Mouse (Mus musculus) ES-Bruce4 (cell line): ENCODE measurements at regions not wholly inside any gene's neighbourhood (a gene's known extent, or its start where the extent isn't known, plus 50 kb on each side); places are given as distances from the start of the nearest gene placed in this dataset.

Experiments used
- H3K27ac ChIP-seq: 2 replicates; pipeline ENCODE4 v1.5.1; 2012; ENCODE audit warnings: low read length, inconsistent platforms; ENCODE audit not compliant: insufficient read depth
- H3K27me3 ChIP-seq: 2 replicates; pipeline ENCODE4 v1.6.1; 2012; ENCODE audit warnings: mild to moderate bottlenecking, low read length, inconsistent platforms; ENCODE audit not compliant: control insufficient read depth, poor library complexity, insufficient read depth, severe bottlenecking
- H3K36me3 ChIP-seq: 2 replicates; pipeline ENCODE4 v1.6.1; 2012; ENCODE audit warnings: inconsistent platforms, mild to moderate bottlenecking, low read length, moderate library complexity; ENCODE audit not compliant: control insufficient read depth, poor library complexity, insufficient read depth, severe bottlenecking
- H3K4me1 ChIP-seq: one replicate; pipeline ENCODE4 v1.8.1; 2011; ENCODE audit warnings: low read length; ENCODE audit not compliant: control insufficient read depth, insufficient read depth
- H3K4me3 ChIP-seq: 2 replicates; pipeline ENCODE4 v1.5.1; 2011; ENCODE audit warnings: low read depth, mild to moderate bottlenecking, low read length
- H3K9ac ChIP-seq: 2 replicates; pipeline ENCODE4 v1.6.1; 2012; ENCODE audit warnings: low read depth, mild to moderate bottlenecking, inconsistent platforms; ENCODE audit not compliant: poor library complexity, severe bottlenecking
- H3K9me3 ChIP-seq: replicated peaks from 2 replicates; pipeline ENCODE4 v1.6.1; 2012; ENCODE audit warnings: mild to moderate bottlenecking, low read length, inconsistent platforms; ENCODE audit not compliant: control insufficient read depth, poor library complexity, insufficient read depth, severe bottlenecking
- CTCF ChIP-seq: IDR thresholded peaks from one replicate; pipeline ENCODE4 v1.8.1; 2011; ENCODE audit warnings: low read depth, low read length
- EP300 ChIP-seq: IDR thresholded peaks from 2 replicates; pipeline ENCODE4 v1.6.1; 2011; ENCODE audit warnings: low read depth, low read length; ENCODE audit not compliant: insufficient read depth
- POLR2A ChIP-seq: IDR thresholded peaks from one replicate; pipeline ENCODE4 v1.8.1; 2011; ENCODE audit warnings: low read length; ENCODE audit not compliant: insufficient read depth

DNA sequence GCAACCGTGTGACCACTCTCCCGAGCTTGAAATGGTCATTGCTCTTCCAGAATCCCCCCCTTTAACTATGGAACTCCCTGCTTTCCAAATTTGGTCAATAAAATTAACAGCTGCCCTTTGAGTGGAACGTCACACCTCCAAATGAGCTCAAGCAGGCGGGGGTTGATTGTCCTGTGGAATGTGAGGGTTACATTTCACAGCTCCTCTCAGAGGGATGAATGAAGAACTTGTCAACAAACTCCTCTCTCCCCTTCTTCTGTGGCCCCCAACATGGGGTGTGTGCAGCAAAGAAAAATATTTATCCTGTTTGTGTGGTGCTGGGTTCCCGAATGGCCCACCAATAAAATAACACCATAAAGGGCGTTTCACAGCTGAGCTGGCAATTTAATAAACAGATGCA lies 344.8 kb upstream of the Sall1 start:
- Histone ChIP-seq H3K9ac (no peak overlapping the region), H3K27ac (no peak overlapping the region), H3K27me3 (no peaks in the 10 kb centered on the region), H3K36me3 (no peaks in the 10 kb centered on the region), H3K4me1 (no peaks in the 10 kb centered on the region), H3K9me3 (0 out of 2 replicates have a peak, but pooled peaks cover 3% of the 10 kb centered on the region), H3K4me3 (no peak overlapping the region)
- TF ChIP-seq CTCF (no peak), POLR2A (no peak), EP300 (no peak)

DNA sequence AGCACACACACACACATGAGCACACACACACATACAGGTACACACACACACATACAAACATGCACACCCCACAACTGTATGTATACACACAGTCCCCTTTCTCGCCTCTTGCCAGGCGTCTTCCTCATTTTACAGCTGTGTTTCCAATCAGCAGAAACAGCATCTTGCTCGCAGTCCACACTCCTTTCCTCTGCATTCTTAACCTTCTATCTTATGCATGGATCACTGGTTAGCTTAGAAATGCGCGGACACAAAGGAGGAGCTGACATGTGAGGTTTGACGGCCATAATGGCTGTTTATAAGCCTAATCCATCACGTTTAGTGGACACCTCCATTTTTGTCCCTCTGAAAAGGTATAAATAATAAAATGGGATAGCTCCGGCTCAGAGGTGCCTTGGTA lies 343.3 kb upstream of the Sall1 start:
- H3K4me1 ChIP-seq: no peaks in the 10 kb centered on the region
- peaks cover 3% of the 10 kb centered on the region; the same call in 1 of the 2 replicates for H3K9me3 ChIP-seq
- H3K4me3 ChIP-seq: no peak overlapping the region
- no peak overlapping the region for H3K27ac ChIP-seq
- no peaks in the 10 kb centered on the region for H3K27me3 ChIP-seq
- H3K9ac ChIP-seq: no peak overlapping the region
- TF ChIP-seq CTCF (no peak), EP300 (no peak), POLR2A (no peak)
- H3K36me3 ChIP-seq: no peaks in the 10 kb centered on the region

GRCm38 (mm10) chr8:89385028-89385427 lies 341.1 kb upstream of the Sall1 start:
- Histone ChIP-seq H3K9ac (no peak overlapping the region), H3K27ac (no peak overlapping the region), H3K9me3 (peaks cover 3% of the 10 kb centered on the region; the same call in 1 of the 2 replicates), H3K4me1 (no peaks in the 10 kb centered on the region), H3K36me3 (no peaks in the 10 kb centered on the region), H3K4me3 (no peak overlapping the region), H3K27me3 (no peaks in the 10 kb centered on the region)
- TF ChIP-seq EP300 (no peak), CTCF (no peak), POLR2A (no peak)

DNA sequence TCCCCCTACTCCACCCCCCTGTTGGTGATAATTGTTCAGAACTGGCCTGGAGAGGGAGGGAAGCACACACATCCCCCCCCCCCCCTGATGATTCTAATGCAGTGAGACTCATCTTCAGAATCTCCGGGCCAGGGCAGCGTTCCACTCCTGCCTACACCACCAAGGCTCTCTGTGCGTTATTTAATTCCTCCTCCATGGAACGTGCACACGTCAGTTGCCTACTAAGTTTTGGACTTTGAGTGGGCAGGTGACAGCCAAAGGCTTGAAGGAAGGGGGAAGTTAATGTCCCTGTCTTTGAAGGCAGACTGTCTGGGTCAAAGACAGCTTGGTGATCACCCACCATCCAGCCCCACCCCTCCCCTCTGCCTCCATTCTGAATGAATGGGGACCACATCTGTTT lies 339.8 kb upstream of the Sall1 start:
- no peaks in the 10 kb centered on the region for H3K27me3 ChIP-seq
- TF ChIP-seq POLR2A (no peak), CTCF (no peak), EP300 (no peak)
- H3K36me3 ChIP-seq: no peaks in the 10 kb centered on the region
- H3K4me3 ChIP-seq: no peak overlapping the region
- H3K9ac ChIP-seq: no peak overlapping the region
- H3K4me1 ChIP-seq: no peaks in the 10 kb centered on the region
- peaks cover 3% of the 10 kb centered on the region; the same call in 1 of the 2 replicates for H3K9me3 ChIP-seq
- H3K27ac ChIP-seq: no peak overlapping the region

DNA sequence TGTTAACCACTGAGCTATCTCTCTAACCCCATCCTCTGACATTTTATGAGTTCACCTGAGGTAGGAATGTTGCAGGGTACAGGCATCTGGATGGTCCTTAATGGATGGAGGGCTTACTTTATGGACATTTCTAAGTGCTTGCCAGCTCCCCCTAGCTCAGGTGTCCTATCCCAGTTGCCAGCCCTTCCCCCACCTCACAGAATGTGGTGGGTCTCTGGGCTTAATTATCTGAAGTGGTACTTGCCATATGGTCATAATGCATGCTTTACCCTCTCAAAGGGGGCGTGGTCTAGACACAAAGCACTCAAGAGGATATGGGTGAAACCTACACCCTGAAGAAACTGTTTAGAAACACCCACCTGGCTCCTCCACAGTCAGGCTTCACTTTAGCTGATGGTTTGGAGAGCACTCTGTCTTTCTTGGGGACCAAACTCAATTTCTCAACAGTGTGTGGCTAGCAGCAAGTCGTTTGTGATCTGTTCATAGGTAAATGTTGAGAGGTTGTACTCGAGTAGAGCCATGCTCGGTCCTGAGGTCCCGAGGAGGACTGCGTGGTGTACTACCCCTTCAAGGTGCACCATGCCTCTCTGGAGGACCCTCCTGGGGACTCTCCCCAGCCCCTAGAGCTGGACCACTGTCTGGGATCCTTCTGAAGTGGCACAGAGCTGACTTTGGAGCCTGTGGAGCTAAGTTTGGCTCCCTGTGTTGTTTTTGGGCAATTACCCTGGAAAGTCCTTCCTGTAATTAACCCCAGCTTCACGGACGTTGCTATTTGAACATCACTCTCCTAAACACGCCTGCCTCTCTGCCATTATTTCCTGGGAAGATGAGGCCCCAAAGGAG lies 338.8 kb upstream of the Sall1 start:
- TF ChIP-seq CTCF (no peak), EP300 (no peak)
- Histone ChIP-seq H3K36me3 (no peaks in the 10 kb centered on the region), H3K4me1 (no peaks in the 10 kb centered on the region), H3K27me3 (no peaks in the 10 kb centered on the region), H3K9ac (no peak overlapping the region), H3K9me3 (peaks cover 2% of the 10 kb centered on the region; the same call in 1 of the 2 replicates), H3K4me3 (no peak overlapping the region), H3K27ac (no peak overlapping the region)

- no peaks in the 10 kb centered on the region; the same call in 1 of the 2 replicates for H3K9me3 ChIP-seq
- no peaks in the 10 kb centered on the region for H3K4me1 ChIP-seq
- no peak overlapping the region for H3K9ac ChIP-seq
- no peak for TF ChIP-seq POLR2A
- H3K4me3 ChIP-seq: no peak overlapping the region
- H3K27ac ChIP-seq: no peak overlapping the region
- no peaks in the 10 kb centered on the region for H3K36me3 ChIP-seq
- H3K27me3 ChIP-seq: no peaks in the 10 kb centered on the region
Observed at GRCm38 (mm10) chr8:89380436-89380835, 336.5 kb upstream of the Sall1 start.
